Mouse (Mus musculus) left cerebral cortex, adult 18-20 months (tissue): Measurements from ENCODE around the gene Adgrg3. TPM values are rescaled to one million over a fixed set of nuclear protein-coding genes. Genes with fewer than 3 reads are reported as not detected.

Experiments
- DNase-seq, 2 experiments: peaks; one replicate each; pipeline ENCODE4 v3.0.0; 2021 to 2022; ENCODE audit warnings: low spot score in 2 of 2, mixed read lengths in 1 of 2
- total RNA-seq, 2 experiments: library from RNA; stranded (reverse); gene quantifications; 2 replicates each; pipeline ENCODE4 v1.2.3; 2021

Gene Adgrg3
- total RNA-seq, 2 experiments from 2014 or later, result 0.30 to 0.87 TPM

GRCm38 (mm10) chr8:94992534-94992933 lies 25.0 kb upstream of the Adgrg3 start:
- DNase-seq, result peak; percentile 57 to 59

- no peak for DNase-seq
These were observed 24.3 kb upstream of the Adgrg3 start for GRCm38 (mm10) chr8:94992996-94993724.

- peak; percentile 56 to 70 for DNase-seq
These were observed 23.5 kb upstream of the Adgrg3 start for GRCm38 (mm10) chr8:94994006-94994405.

GRCm38 (mm10) chr8:94994510-94994909 lies 23.0 kb upstream of the Adgrg3 start:
- no peak for DNase-seq

GRCm38 (mm10) chr8:94995336-94995893 lies 22.1 kb upstream of the Adgrg3 start:
- peak in 1 of 2 experiments; percentile 23 for DNase-seq

GRCm38 (mm10) chr8:94996037-94996436 lies 21.5 kb upstream of the Adgrg3 start:
- DNase-seq, result no peak

- DNase-seq, result no peak
These were observed 20.3 kb upstream of the Adgrg3 start for GRCm38 (mm10) chr8:94996899-94997856.

- no peak for DNase-seq
These were observed 19.6 kb upstream of the Adgrg3 start for GRCm38 (mm10) chr8:94997857-94998243.

- no peak for DNase-seq
These were observed 19.1 kb upstream of the Adgrg3 start for GRCm38 (mm10) chr8:94998431-94998830.

- DNase-seq, result no peak
These were observed 18.5 kb upstream of the Adgrg3 start for GRCm38 (mm10) chr8:94999004-94999403.

- DNase-seq, result no peak
These were observed 17.5 kb upstream of the Adgrg3 start for GRCm38 (mm10) chr8:94999956-95000355.

- DNase-seq, result no peak
These were observed 16.8 kb upstream of the Adgrg3 start for GRCm38 (mm10) chr8:95000684-95001083.

- DNase-seq, result no peak
These were observed 16.3 kb upstream of the Adgrg3 start for GRCm38 (mm10) chr8:95001165-95001564.

GRCm38 (mm10) chr8:95001655-95002054 lies 15.8 kb upstream of the Adgrg3 start:
- DNase-seq, result peak; percentile 65 to 70

- no peak for DNase-seq
These were observed 15.3 kb upstream of the Adgrg3 start for GRCm38 (mm10) chr8:95002089-95002655.

- DNase-seq, result no peak
These were observed 5.0 kb upstream of the Adgrg3 start for GRCm38 (mm10) chr8:95012442-95012919.

GRCm38 (mm10) chr8:95015866-95016265 lies 1.6 kb upstream of the Adgrg3 start:
- no peak for DNase-seq

GRCm38 (mm10) chr8:95016684-95017083 lies 808 bp upstream of the Adgrg3 start:
- DNase-seq, result no peak

- no peak for DNase-seq
These were observed 610 bp downstream of the Adgrg3 start for GRCm38 (mm10) chr8:95017969-95018635.

GRCm38 (mm10) chr8:95020293-95020777 lies 2.8 kb downstream of the Adgrg3 start:
- no peak for DNase-seq

- DNase-seq, result no peak
These were observed 3.3 kb downstream of the Adgrg3 start for GRCm38 (mm10) chr8:95020821-95021220.
